Mouse (Mus musculus): ENCODE measurements at regions not wholly inside any gene's neighbourhood (a gene's known extent, or its start where the extent isn't known, plus 50 kb on each side); places are given as distances from the start of the nearest gene placed in this dataset.

GRCm38 (mm10) chr11:17852405-17852804 lies 101.3 kb downstream of the Etaa1 start:
- WGBS = 48% methylated on average over 7 of the region's 7 CpGs
- no peak overlapping the region for H3K9ac ChIP-seq
- no peak for ATAC-seq (replicated peaks)

GRCm38 (mm10) chr11:17853246-17853804 lies 100.3 kb downstream of the Etaa1 start:
- no peaks in the 10 kb centered on the region for H3K9me3 ChIP-seq
- no peak overlapping the region for H3K9ac ChIP-seq
- no peak overlapping the region for H3K4me3 ChIP-seq
- no peak overlapping the region for H3K4me2 ChIP-seq
- ATAC-seq (replicated peaks) = no peak
- no peaks in the 10 kb centered on the region for H3K27me3 ChIP-seq (replicated peaks)
- no peak overlapping the region for H3K27ac ChIP-seq
- WGBS = 37% methylated on average over 8 of the region's 8 CpGs
- H3K4me1 ChIP-seq = no peaks in the 10 kb centered on the region
- no peaks in the 10 kb centered on the region for H3K36me3 ChIP-seq (replicated peaks)

More at GRCm38 (mm10) chr11:17852405-17852804, 101.3 kb downstream of the Etaa1 start:
- Histone ChIP-seq H3K36me3 (replicated peaks) (no peaks in the 10 kb centered on the region), H3K4me1 (no peaks in the 10 kb centered on the region), H3K27me3 (replicated peaks) (no peaks in the 10 kb centered on the region), H3K9me3 (no peaks in the 10 kb centered on the region), H3K27ac (no peak overlapping the region), H3K4me2 (no peak overlapping the region), H3K4me3 (no peak overlapping the region)

GRCm38 (mm10) chr11:17853832-17854231 lies 99.8 kb downstream of the Etaa1 start:
- ATAC-seq (replicated peaks) = no peak
- no peak overlapping the region for H3K9ac ChIP-seq
- H3K4me2 ChIP-seq = no peak overlapping the region
- no peak overlapping the region for H3K27ac ChIP-seq
- H3K9me3 ChIP-seq = no peaks in the 10 kb centered on the region
- no peaks in the 10 kb centered on the region for H3K36me3 ChIP-seq (replicated peaks)
- no peaks in the 10 kb centered on the region for H3K4me1 ChIP-seq
- no peaks in the 10 kb centered on the region for H3K27me3 ChIP-seq (replicated peaks)
- no peak overlapping the region for H3K4me3 ChIP-seq
- 71% methylated on average over 3 of the region's 3 CpGs for WGBS

- Histone ChIP-seq H3K4me1 (no peaks in the 10 kb centered on the region), H3K4me3 (no peak overlapping the region), H3K4me2 (no peak overlapping the region), H3K36me3 (replicated peaks) (no peaks in the 10 kb centered on the region), H3K27me3 (replicated peaks) (no peaks in the 10 kb centered on the region), H3K27ac (no peak overlapping the region), H3K9me3 (no peaks in the 10 kb centered on the region), H3K9ac (no peak overlapping the region)
- no peak for ATAC-seq (replicated peaks)
- WGBS = 66% methylated on average over 9 of the region's 9 CpGs
Observed at GRCm38 (mm10) chr11:17859364-17860131, 94.1 kb downstream of the Etaa1 start.

GRCm38 (mm10) chr11:17864833-17865397 lies 88.8 kb downstream of the Etaa1 start:
- H3K36me3 ChIP-seq (replicated peaks) = no peaks in the 10 kb centered on the region
- no peak overlapping the region for H3K4me2 ChIP-seq
- no peaks in the 10 kb centered on the region for H3K9me3 ChIP-seq
- H3K27ac ChIP-seq = no peak overlapping the region
- H3K4me1 ChIP-seq = no peaks in the 10 kb centered on the region
- ATAC-seq (replicated peaks) = peak; percentile 42; the same call in 1 of the 2 replicates
- H3K27me3 ChIP-seq (replicated peaks) = no peaks in the 10 kb centered on the region
- 49% methylated on average over 4 of the region's 4 CpGs for WGBS
- no peak overlapping the region for H3K4me3 ChIP-seq
- H3K9ac ChIP-seq = no peak overlapping the region

- no peaks in the 10 kb centered on the region for H3K4me1 ChIP-seq
- no peaks in the 10 kb centered on the region for H3K36me3 ChIP-seq (replicated peaks)
- no peaks in the 10 kb centered on the region for H3K9me3 ChIP-seq
- no peak overlapping the region for H3K27ac ChIP-seq
- no peak overlapping the region for H3K9ac ChIP-seq
- H3K27me3 ChIP-seq (replicated peaks) = no peaks in the 10 kb centered on the region
- 90% methylated on average over 2 of the region's 2 CpGs for WGBS
- H3K4me3 ChIP-seq = no peak overlapping the region
- H3K4me2 ChIP-seq = no peak overlapping the region
- no peak for ATAC-seq (replicated peaks)
Observed at GRCm38 (mm10) chr11:17870690-17871089, 83.0 kb downstream of the Etaa1 start.

GRCm38 (mm10) chr11:17871920-17872319 lies 81.8 kb downstream of the Etaa1 start:
- no peaks in the 10 kb centered on the region for H3K4me1 ChIP-seq
- no peak for ATAC-seq (replicated peaks)
- H3K4me3 ChIP-seq = no peak overlapping the region
- WGBS = 57% methylated on average over 7 of the region's 7 CpGs
- no peak overlapping the region for H3K27ac ChIP-seq
- no peak overlapping the region for H3K9ac ChIP-seq
- H3K9me3 ChIP-seq = no peaks in the 10 kb centered on the region
- H3K4me2 ChIP-seq = no peak overlapping the region
- H3K36me3 ChIP-seq (replicated peaks) = no peaks in the 10 kb centered on the region
- no peaks in the 10 kb centered on the region for H3K27me3 ChIP-seq (replicated peaks)

- Histone ChIP-seq H3K36me3 (replicated peaks) (no peaks in the 10 kb centered on the region), H3K4me1 (no peaks in the 10 kb centered on the region), H3K27me3 (replicated peaks) (no peaks in the 10 kb centered on the region), H3K9ac (no peak overlapping the region), H3K27ac (no peak overlapping the region), H3K4me3 (no peak overlapping the region), H3K4me2 (no peak overlapping the region), H3K9me3 (no peaks in the 10 kb centered on the region)
- 79% methylated on average over 1 of the region's 1 CpGs for WGBS
- no peak for ATAC-seq (replicated peaks)
Observed at GRCm38 (mm10) chr11:17883276-17883675, 70.4 kb downstream of the Etaa1 start.
